Mouse (Mus musculus) CD4-positive, CD25-positive, alpha-beta regulatory T cell, adult 2 months (primary cell): ENCODE measurements around the gene 2310034C09Rik.
"Not testable (repeated sequence)": the region's sequence is repeated elsewhere in the genome, so short reads cannot be mapped to it uniquely, and the experiment has no call there.

Experiments used
- DNase-seq: peaks from one replicate; pipeline ENCODE4 v3.0.0-alpha.2; 2012; ENCODE audit warnings: low read depth, low spot score

Gene 2310034C09Rik

GRCm38 (mm10) chr16:88758547-88758946, at the start of gene 2310034C09Rik:
Gene 2310034C09Rik, plus strand, starts transcription at chr16:88758847.
- not testable (repeated sequence) for DNase-seq

DNA sequence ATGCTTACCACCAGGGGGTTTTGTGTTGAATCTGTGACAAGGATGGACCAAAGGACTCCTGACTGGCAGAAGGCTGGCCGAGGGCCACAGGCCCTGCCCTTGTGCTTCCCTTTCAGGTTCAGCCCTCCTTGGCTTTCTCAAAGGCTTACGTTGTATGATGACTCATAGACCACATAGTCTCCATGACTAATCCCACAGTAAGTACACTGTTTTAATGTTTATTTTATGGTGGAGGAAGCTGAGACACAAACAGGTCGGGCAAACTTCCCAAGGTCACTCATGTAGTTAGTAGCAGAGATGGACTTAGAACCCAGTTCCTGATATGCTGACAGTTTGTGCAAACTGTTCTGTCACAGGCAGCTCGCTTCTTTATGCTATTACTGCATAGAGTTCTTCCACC, 47.9 kb upstream of the 2310034C09Rik start:
- no peak for DNase-seq

- DNase-seq = no peak
Observed at GRCm38 (mm10) chr16:88711245-88711644, 47.4 kb upstream of the 2310034C09Rik start.

DNA sequence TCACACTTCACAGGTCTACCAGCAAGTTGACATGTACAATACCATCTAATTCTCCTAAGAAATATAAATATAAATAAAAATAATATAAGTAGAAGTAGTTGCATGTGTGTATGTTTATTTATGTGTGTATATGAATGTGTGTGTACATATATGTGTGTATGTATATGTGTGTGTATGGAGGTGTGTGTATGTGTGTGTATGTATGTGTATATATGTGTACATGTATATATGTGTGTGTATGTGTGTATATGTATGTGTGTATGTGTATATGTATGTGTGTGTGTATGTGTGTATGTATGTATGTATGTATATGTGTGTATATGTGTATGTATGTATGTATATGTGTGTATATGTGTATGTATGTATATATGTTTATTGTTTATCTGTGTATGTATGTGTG, 42.1 kb upstream of the 2310034C09Rik start:
- no peak for DNase-seq

- DNase-seq = no peak
Observed at GRCm38 (mm10) chr16:88720031-88720430, 38.6 kb upstream of the 2310034C09Rik start.

DNA sequence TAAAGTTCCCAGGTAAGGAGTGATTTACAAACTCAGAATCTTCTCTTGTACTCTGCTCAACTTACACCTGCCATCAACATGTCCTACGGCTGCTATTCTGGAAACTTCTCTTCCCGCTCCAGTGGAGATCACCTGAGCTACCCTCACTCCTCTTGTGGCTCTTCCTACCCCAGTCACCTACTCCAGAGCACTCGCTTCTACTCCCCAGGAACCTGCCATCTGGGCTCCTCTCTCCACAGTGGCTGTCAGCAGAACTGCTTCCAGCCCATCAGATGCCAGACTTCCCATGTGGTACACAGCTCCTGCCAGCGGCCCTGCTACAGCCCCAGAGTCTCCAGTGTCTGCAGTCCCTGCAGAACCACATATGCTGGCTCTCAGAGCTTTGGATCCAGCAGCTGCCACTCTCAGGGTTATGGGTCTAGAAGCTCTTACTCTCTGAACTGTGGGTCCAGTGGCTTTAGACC, 29.8 kb upstream of the 2310034C09Rik start, which contains the start of gene Krtap13-1:
Gene Krtap13-1 (plus strand): TSS at position 51 of the 464 bp plus-strand sequence.
- no peak for DNase-seq

GRCm38 (mm10) chr16:88735391-88735790, 23.3 kb upstream of the 2310034C09Rik start:
- no peak for DNase-seq

DNA sequence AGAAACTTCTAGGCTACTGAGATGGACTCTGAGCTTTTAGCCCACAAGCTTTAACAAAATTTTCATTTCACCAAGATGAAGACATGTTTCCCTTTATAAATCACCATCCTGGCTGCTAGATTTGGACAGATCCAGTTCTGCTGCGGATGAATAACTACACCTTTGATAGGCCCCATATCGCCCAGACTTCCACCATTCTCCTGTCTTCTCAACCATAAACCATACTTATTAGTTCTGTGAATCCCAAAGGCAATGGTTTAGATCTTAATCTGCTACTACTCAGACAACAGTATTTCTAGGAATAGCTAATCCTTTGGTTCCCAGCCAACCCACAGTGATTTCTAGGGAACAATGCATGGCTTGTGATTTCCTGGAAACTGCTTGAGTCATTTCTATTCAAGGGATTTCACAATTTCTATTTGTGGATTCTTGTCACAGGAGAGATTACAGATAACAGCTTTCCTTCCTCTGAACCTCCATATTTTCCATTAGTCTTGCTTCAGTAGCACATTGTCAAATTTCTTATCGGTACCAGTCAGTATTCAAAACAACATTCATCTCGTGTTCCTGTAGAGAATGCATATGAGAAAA, 13.8 kb upstream of the 2310034C09Rik start:
- no peak for DNase-seq

- no peak for DNase-seq
Observed at GRCm38 (mm10) chr16:88747943-88748342, 10.7 kb upstream of the 2310034C09Rik start.

- not testable (repeated sequence) for DNase-seq
Observed at GRCm38 (mm10) chr16:88751535-88751934, 7.1 kb upstream of the 2310034C09Rik start, which contains the start of gene Krtap13. Gene Krtap13, minus strand, starts transcription at chr16:88751635.

DNA sequence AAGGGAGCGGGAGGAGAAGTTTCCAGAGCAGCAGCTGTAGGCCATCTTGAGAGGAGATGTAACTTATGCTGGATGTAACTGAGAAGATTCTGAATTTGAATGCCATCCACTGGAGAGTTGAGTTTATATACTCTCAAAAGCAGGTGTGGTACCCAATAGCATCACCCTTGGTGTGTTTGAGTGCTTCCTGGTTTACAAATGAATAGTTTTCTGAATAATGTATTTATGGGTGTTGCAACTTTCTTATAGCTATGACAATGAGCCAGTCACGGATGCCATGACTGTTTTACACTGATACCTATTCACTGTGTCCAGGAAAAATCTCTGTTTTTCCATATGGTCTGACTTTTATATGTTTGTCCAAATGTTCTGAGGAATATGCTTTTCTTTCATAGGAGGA, 15.5 kb downstream of the 2310034C09Rik start, which contains the start of gene 2310057N15Rik:
Gene 2310057N15Rik (minus strand): TSS at position 101 of the 400 bp plus-strand sequence.
- DNase-seq = no peak

GRCm38 (mm10) chr16:88777596-88777995, 18.9 kb downstream of the 2310034C09Rik start, which contains the start of gene Gm5965:
Gene Gm5965, plus strand, starts transcription at chr16:88777896.
- no peak for DNase-seq

DNA sequence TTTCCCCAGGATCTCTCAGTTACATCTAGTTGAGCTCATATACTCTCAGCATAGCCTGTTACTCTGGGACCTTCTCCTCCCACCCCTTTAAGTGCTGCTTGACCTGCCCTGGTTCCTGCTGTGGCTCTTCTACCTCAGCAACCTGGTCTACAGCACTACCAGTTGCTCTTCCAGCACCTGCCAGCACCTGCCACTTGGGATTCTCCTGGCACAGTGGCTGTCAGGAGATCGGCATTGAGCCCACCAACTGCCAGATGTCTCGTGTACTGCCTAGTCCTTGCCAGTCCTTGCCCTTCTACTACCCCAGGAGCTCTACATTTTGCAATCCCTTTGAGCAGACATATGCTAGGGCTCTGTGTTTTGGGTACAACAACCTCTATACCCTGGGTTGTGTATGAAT, 28.1 kb downstream of the 2310034C09Rik start:
- no peak for DNase-seq
